Mouse (Mus musculus): Measurements from ENCODE around the gene Slirp. TPM values are rescaled to one million over a fixed set of nuclear protein-coding genes. Genes with fewer than 3 reads are reported as not detected.
"Not testable (repeated sequence)": the region's sequence is repeated elsewhere in the genome, so short reads cannot be mapped to it uniquely, and the experiment has no call there.

Slirp gene
- polyA plus RNA-seq, 1 experiment from 2014 or later: 294 TPM

DNA sequence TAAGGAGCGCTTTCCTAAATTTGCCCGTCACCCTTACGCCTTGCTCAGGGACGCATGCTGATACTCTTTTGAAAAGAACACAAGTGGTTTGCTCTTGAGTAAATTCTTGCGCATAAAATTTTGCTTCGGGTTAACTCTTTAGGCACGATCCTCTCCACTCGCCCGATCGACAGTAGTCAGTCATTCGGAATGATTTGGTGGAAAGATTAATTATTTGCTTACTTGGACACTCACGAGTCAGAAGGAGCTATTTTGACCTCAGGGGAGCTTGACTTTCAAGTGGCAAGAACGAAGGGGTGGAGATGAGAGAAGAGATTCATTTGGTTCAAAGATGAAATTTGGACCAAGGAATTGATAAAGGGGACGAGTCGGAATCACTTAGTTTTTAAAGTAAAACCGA, 515 bp downstream of the Slirp start:
- Histone ChIP-seq H3K4me2 (ENCODE audit: low read depth, low read length, severe bottlenecking) (peak overlapping the region; percentile 80), H3K4me3 (ENCODE audit: low read depth, low read length) (peak overlapping the region; percentile 97), H3K36me3 (ENCODE audit: control insufficient read depth, insufficient read depth, low read length) (peaks cover 4% of the 10 kb centered on the region; the same call in 1 of the 2 replicates), H3K9me3 (ENCODE audit: control insufficient read depth, low read length) (no peaks in the 10 kb centered on the region), H3K4me1 (replicated peaks; ENCODE audit: control insufficient read depth, insufficient read depth, low read length) (no peaks in the 10 kb centered on the region), H3K9ac (ENCODE audit: low read length) (peak overlapping the region; percentile 96), H3K27ac (ENCODE audit: low read depth, low read length) (no peak overlapping the region), H3K27me3 (ENCODE audit: control insufficient read depth, insufficient read depth, low read length) (no peaks in the 10 kb centered on the region)
- 0 out of 2 replicates have a peak, but pooled peaks have one; percentile 12 for ATAC-seq (replicated peaks; ENCODE audit: low FRiP score)
- no peak for DNase-seq (ENCODE audit: low spot score)
- WGBS: 6% methylated on average over 16 of the region's 16 CpGs

GRCm38 (mm10) chr12:87449456-87449855, 5.8 kb downstream of the Slirp start:
- Histone ChIP-seq H3K4me2 (ENCODE audit: low read depth, low read length, severe bottlenecking) (no peak overlapping the region), H3K4me3 (ENCODE audit: low read depth, low read length) (no peak overlapping the region), H3K4me1 (replicated peaks; ENCODE audit: control insufficient read depth, insufficient read depth, low read length) (no peaks in the 10 kb centered on the region), H3K27ac (ENCODE audit: low read depth, low read length) (no peak overlapping the region), H3K9me3 (ENCODE audit: control insufficient read depth, low read length) (no peaks in the 10 kb centered on the region), H3K36me3 (ENCODE audit: control insufficient read depth, insufficient read depth, low read length) (peaks cover 17% of the 10 kb centered on the region; the same call in 1 of the 2 replicates), H3K9ac (ENCODE audit: low read length) (no peak overlapping the region), H3K27me3 (ENCODE audit: control insufficient read depth, insufficient read depth, low read length) (no peaks in the 10 kb centered on the region)
- DNase-seq (ENCODE audit: low spot score): no peak
- WGBS: 93% methylated on average over 9 of the region's 9 CpGs
- no peak for ATAC-seq (replicated peaks; ENCODE audit: low FRiP score)

DNA sequence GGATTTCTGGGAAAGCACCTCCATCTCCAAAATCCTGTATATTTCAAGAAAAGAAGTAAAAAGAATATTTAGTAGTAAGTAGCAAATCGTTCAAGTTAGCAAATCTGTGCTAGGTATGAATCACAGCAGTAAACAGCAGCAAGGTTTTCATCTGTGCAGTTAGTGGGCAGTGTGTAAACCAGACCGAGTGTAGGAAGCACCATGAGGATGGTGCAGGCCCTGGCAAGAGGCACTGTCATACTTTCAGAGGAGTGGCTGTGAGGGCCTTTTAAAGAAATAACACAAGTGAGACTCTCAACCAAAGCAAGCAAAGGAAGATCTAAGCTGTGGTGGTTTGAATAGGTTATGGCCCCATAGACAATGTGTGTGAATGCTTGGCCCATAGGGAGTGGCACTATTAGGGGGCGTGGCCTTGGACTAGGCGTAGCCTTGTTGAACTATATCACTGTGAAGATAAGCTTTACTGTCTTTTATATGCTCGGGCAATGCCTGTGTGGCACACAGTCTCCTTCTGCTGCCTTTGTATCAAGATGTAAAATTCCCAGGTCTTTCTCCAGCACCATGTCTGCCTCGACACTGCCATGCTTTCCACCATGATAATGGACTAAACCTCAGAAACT, 21.1 kb downstream of the Slirp start:
- no peaks in the 10 kb centered on the region for H3K27me3 ChIP-seq (ENCODE audit: control insufficient read depth, insufficient read depth, low read length)
- no peak overlapping the region for H3K27ac ChIP-seq (ENCODE audit: low read depth, low read length)
- H3K4me1 ChIP-seq (replicated peaks; ENCODE audit: control insufficient read depth, insufficient read depth, low read length): no peaks in the 10 kb centered on the region
- no peak overlapping the region for H3K4me2 ChIP-seq (ENCODE audit: low read depth, low read length, severe bottlenecking)
- peaks cover 11% of the 10 kb centered on the region; the same call in 1 of the 2 replicates for H3K36me3 ChIP-seq (ENCODE audit: control insufficient read depth, insufficient read depth, low read length)
- DNase-seq (ENCODE audit: low spot score) (no peak), ATAC-seq (replicated peaks; ENCODE audit: low FRiP score) (no peak)
- no peak overlapping the region for H3K4me3 ChIP-seq (ENCODE audit: low read depth, low read length)
- WGBS: 88% methylated on average over 6 of the region's 6 CpGs
- H3K9me3 ChIP-seq (ENCODE audit: control insufficient read depth, low read length): no peaks in the 10 kb centered on the region
- H3K9ac ChIP-seq (ENCODE audit: low read length): no peak overlapping the region

DNA sequence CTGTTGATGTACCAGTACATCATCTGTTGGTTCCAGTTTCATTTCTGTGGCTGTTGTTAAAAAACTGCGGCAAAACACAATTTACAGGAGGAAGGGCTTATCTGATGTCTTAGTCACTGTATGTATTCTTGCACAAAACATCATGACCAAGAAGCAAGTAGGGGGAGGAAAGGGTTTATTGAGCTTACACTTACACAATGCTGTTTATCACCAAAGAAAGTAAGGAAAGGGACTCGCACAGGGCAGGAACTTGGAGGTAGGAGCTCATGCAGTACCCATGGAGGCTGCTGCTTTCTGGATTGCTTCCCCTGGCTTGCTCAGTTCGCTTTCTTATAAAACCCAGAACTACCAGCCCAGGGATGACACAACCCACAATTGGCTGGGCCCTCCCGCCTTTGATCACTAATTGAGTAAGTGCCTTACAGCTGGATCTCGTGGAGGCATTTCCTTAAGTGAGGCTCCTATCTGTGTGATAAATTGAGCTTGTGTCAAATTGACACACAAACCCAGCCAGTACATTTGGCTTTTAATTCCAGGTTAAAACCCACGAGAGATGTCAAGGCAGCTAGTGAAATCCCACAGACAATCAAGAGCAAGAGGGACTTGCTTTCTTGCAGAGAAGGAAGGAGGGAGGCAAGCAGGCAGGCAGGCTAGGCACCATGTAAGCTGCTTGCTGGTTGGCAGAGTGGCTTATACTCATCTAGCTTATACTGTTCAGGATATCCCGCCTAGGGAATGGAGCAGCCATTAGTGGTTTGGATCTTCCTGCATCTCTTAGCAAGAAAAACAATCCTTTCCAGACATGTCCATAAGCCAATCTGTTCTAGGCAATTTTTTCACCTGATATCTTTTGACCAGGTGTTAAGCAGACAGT, 26.8 kb downstream of the Slirp start:
- peak overlapping the region; percentile 68; the same call in 1 of the 2 replicates for H3K4me2 ChIP-seq (ENCODE audit: low read depth, low read length, severe bottlenecking)
- peak overlapping the region; percentile 95 for H3K9ac ChIP-seq (ENCODE audit: low read length)

GRCm38 (mm10) chr12:87471421-87471963, 27.8 kb downstream of the Slirp start:
- DNase-seq (ENCODE audit: low spot score): no peak
- Histone ChIP-seq H3K4me2 (ENCODE audit: low read depth, low read length, severe bottlenecking) (peak overlapping the region; percentile 68), H3K36me3 (ENCODE audit: control insufficient read depth, insufficient read depth, low read length) (no peaks in the 10 kb centered on the region; the same call in 1 of the 2 replicates), H3K27ac (ENCODE audit: low read depth, low read length) (peak overlapping the region; percentile 46; the same call in 1 of the 2 replicates), H3K9ac (ENCODE audit: low read length) (peak overlapping the region; percentile 95), H3K9me3 (ENCODE audit: control insufficient read depth, low read length) (no peaks in the 10 kb centered on the region), H3K4me1 (replicated peaks; ENCODE audit: control insufficient read depth, insufficient read depth, low read length) (no peaks in the 10 kb centered on the region; the same call in 1 of the 2 replicates), H3K27me3 (ENCODE audit: control insufficient read depth, insufficient read depth, low read length) (no peaks in the 10 kb centered on the region), H3K4me3 (ENCODE audit: low read depth, low read length) (peak overlapping the region; percentile 77)
- WGBS: under 1% methylated on average over 19 of the region's 19 CpGs
- no peak for ATAC-seq (replicated peaks; ENCODE audit: low FRiP score)

More for the DNA sequence above, 26.8 kb downstream of the Slirp start:
- peak overlapping the region; percentile 77; the same call in 1 of the 2 replicates for H3K4me3 ChIP-seq (ENCODE audit: low read depth, low read length)
- no peak overlapping the region for H3K27ac ChIP-seq (ENCODE audit: low read depth, low read length)
- DNase-seq (ENCODE audit: low spot score) (no peak), ATAC-seq (replicated peaks; ENCODE audit: low FRiP score) (no peak)
- no peaks in the 10 kb centered on the region for H3K9me3 ChIP-seq (ENCODE audit: control insufficient read depth, low read length)
- H3K4me1 ChIP-seq (replicated peaks; ENCODE audit: control insufficient read depth, insufficient read depth, low read length): no peaks in the 10 kb centered on the region; the same call in 1 of the 2 replicates
- WGBS: 69% methylated on average over 7 of the region's 7 CpGs
- H3K27me3 ChIP-seq (ENCODE audit: control insufficient read depth, insufficient read depth, low read length): no peaks in the 10 kb centered on the region
- H3K36me3 ChIP-seq (ENCODE audit: control insufficient read depth, insufficient read depth, low read length): no peaks in the 10 kb centered on the region; the same call in 1 of the 2 replicates

GRCm38 (mm10) chr12:87471964-87472786, 28.5 kb downstream of the Slirp start, which contains the start of gene Snw1:
TSS of gene Snw1 (minus strand) at chr12:87472274.
- H3K27ac ChIP-seq (ENCODE audit: low read depth, low read length): peak within 1 kb of the TSS; percentile 46; the same call in 1 of the 2 replicates
- no peaks in the 10 kb centered on the region; the same call in 1 of the 2 replicates for H3K4me1 ChIP-seq (replicated peaks; ENCODE audit: control insufficient read depth, insufficient read depth, low read length)
- peak within 1 kb of the TSS; percentile 68 for H3K4me2 ChIP-seq (ENCODE audit: low read depth, low read length, severe bottlenecking)
- ATAC-seq (replicated peaks; ENCODE audit: low FRiP score) (peak; percentile 96), DNase-seq (ENCODE audit: low spot score) (peak; percentile 95)
- no peaks in the 10 kb centered on the region for H3K9me3 ChIP-seq (ENCODE audit: control insufficient read depth, low read length)
- H3K4me3 ChIP-seq (ENCODE audit: low read depth, low read length): peak within 1 kb of the TSS; percentile 77
- no peaks in the 10 kb centered on the region; the same call in 1 of the 2 replicates for H3K36me3 ChIP-seq (ENCODE audit: control insufficient read depth, insufficient read depth, low read length)
- H3K9ac ChIP-seq (ENCODE audit: low read length): peak within 1 kb of the TSS; percentile 95
- WGBS: 3% methylated on average over 45 of the region's 45 CpGs
- no peaks in the 10 kb centered on the region for H3K27me3 ChIP-seq (ENCODE audit: control insufficient read depth, insufficient read depth, low read length)

DNA sequence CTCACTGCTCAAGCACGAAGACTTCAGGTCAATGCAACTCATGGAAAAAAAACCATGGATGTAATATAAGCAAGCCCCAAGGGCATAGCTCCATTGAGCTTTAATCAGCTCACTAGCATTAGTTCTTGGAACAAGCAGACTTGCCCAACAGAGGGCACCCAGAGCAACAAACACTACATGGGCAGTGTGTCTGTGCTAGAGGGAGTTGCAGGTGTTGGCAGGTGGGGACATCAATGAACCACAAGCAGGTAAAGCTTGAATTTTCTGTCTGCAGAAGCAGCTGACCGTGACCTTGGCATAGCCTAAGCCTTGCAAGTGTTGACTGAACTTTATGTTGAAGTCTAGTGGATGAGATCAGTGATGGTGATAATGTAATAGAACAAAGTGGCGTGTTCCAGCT, 31.1 kb downstream of the Slirp start:
- H3K27ac ChIP-seq (ENCODE audit: low read depth, low read length): no peak overlapping the region
- 86% methylated on average over 3 of the region's 3 CpGs for WGBS
- ATAC-seq (replicated peaks; ENCODE audit: low FRiP score) (no peak), DNase-seq (ENCODE audit: low spot score) (no peak)
- H3K36me3 ChIP-seq (ENCODE audit: control insufficient read depth, insufficient read depth, low read length): no peaks in the 10 kb centered on the region
- no peaks in the 10 kb centered on the region for H3K27me3 ChIP-seq (ENCODE audit: control insufficient read depth, insufficient read depth, low read length)
- no peak overlapping the region for H3K4me3 ChIP-seq (ENCODE audit: low read depth, low read length)
- H3K4me2 ChIP-seq (ENCODE audit: low read depth, low read length, severe bottlenecking): no peak overlapping the region
- no peaks in the 10 kb centered on the region; the same call in 1 of the 2 replicates for H3K4me1 ChIP-seq (replicated peaks; ENCODE audit: control insufficient read depth, insufficient read depth, low read length)
- no peaks in the 10 kb centered on the region for H3K9me3 ChIP-seq (ENCODE audit: control insufficient read depth, low read length)
- H3K9ac ChIP-seq (ENCODE audit: low read length): no peak overlapping the region

GRCm38 (mm10) chr12:87482482-87482881, 38.8 kb downstream of the Slirp start:
- 85% methylated on average over 5 of the region's 5 CpGs for WGBS
- H3K4me2 ChIP-seq (ENCODE audit: low read depth, low read length, severe bottlenecking); H3K9ac ChIP-seq (ENCODE audit: low read length); H3K36me3 ChIP-seq (ENCODE audit: control insufficient read depth, insufficient read depth, low read length); H3K27ac ChIP-seq (ENCODE audit: low read depth, low read length); DNase-seq (ENCODE audit: low spot score); ATAC-seq (replicated peaks; ENCODE audit: low FRiP score); H3K27me3 ChIP-seq (ENCODE audit: control insufficient read depth, insufficient read depth, low read length); H3K4me3 ChIP-seq (ENCODE audit: low read depth, low read length); H3K4me1 ChIP-seq (replicated peaks; ENCODE audit: control insufficient read depth, insufficient read depth, low read length); H3K9me3 ChIP-seq (ENCODE audit: control insufficient read depth, low read length): not testable (repeated sequence)
